Mouse (Mus musculus) lung, embryonic 16.5 days (tissue): Measurements from ENCODE around the gene Arhgap10. TPM values are rescaled to one million over a fixed set of nuclear protein-coding genes. Genes with fewer than 3 reads are reported as not detected.

Source experiments
- ATAC-seq: fragments of 200-750 bp; cut with Nextera tagmentation; 2 replicates; pipeline ENCODE4 v1.8.0; 2017; ENCODE audit warnings: low read depth, mild to moderate bottlenecking, moderate library complexity
- H3K27ac ChIP-seq: fragments of 300-500 bp; sonication (generic); 2 replicates; pipeline ENCODE4 v1.5.1; 2014; ENCODE audit warnings: mild to moderate bottlenecking, control low read depth, low read length
- H3K27me3 ChIP-seq: fragments of 300-500 bp; sonication (generic); 2 replicates; pipeline ENCODE4 v1.6.1; 2014; ENCODE audit warnings: low read depth, low read length, mixed read lengths; ENCODE audit not compliant: control insufficient read depth, insufficient read depth
- H3K36me3 ChIP-seq: fragments of 300-500 bp; sonication (generic); 2 replicates; pipeline ENCODE4 v1.6.1; 2014; ENCODE audit warnings: low read length; ENCODE audit not compliant: control insufficient read depth, insufficient read depth
- H3K4me1 ChIP-seq: fragments of 300-500 bp; sonication (generic); replicated peaks from 2 replicates; pipeline ENCODE4 v1.6.1; 2014; ENCODE audit warnings: low read length, mixed read lengths; ENCODE audit not compliant: control insufficient read depth, insufficient read depth
- H3K4me2 ChIP-seq: fragments of 300-500 bp; sonication (generic); 2 replicates; pipeline ENCODE4 v1.6.1; 2014; ENCODE audit warnings: low read depth, low read length, control low read depth
- H3K4me3 ChIP-seq: fragments of 300-500 bp; sonication (generic); 2 replicates; pipeline ENCODE4 v1.5.1; 2014; ENCODE audit warnings: mild to moderate bottlenecking, low read length, control low read depth
- H3K9ac ChIP-seq: fragments of 300-500 bp; sonication (generic); 2 replicates; pipeline ENCODE4 v1.6.1; 2014; ENCODE audit warnings: low read length, control low read depth
- H3K9me3 ChIP-seq: fragments of 300-500 bp; sonication (generic); 2 replicates; pipeline ENCODE4 v1.6.1; 2016; ENCODE audit warnings: low read length; ENCODE audit not compliant: control insufficient read depth
- WGBS: fragments of 180-500 bp; shearing (Covaris S2); extraction: QIAGEN DNeasy Blood & Tissue Kit; methylation state at CpG from one replicate; pipeline ENCODE4 v1.1.7; 2014; 5-methylcytosine and 5-hydroxymethylcytosine counted together
- polyA plus RNA-seq: library from polyadenylated mRNA; unstranded; fragments of >200 nt; fragmentation: Nextera tagmentation; extraction: Ambion mirVana; gene quantifications from 2 replicates; pipeline ENCODE4 v1.2.1, GENCODE M21; 2015

The Arhgap10 gene
- polyA plus RNA-seq, 1 experiment from 2014 or later: 23.1 TPM

GRCm38 (mm10) chr8:77275571-77275970, 242.2 kb downstream of the Arhgap10 start:
- no peak for ATAC-seq
- Histone ChIP-seq H3K27me3 (no peaks in the 10 kb centered on the region), H3K36me3 (no peaks in the 10 kb centered on the region; the same call in 1 of the 2 replicates), H3K4me3 (no peak overlapping the region), H3K9me3 (no peaks in the 10 kb centered on the region), H3K4me2 (no peak overlapping the region), H3K27ac (no peak overlapping the region), H3K9ac (no peak overlapping the region), H3K4me1 (0 out of 2 replicates have a peak, but pooled peaks cover 2% of the 10 kb centered on the region)
- 71% methylated on average over 5 of the region's 5 CpGs for WGBS

- peaks cover 4% of the 10 kb centered on the region; the same call in 1 of the 2 replicates for H3K36me3 ChIP-seq
- no peak overlapping the region for H3K4me3 ChIP-seq
- H3K9me3 ChIP-seq: peaks cover 4% of the 10 kb centered on the region; the same call in 1 of the 2 replicates
- no peak overlapping the region for H3K4me2 ChIP-seq
- no peak overlapping the region for H3K9ac ChIP-seq
- H3K27ac ChIP-seq: 0 out of 2 replicates have a peak overlapping the region, but pooled peaks have one; percentile 23
- no peaks in the 10 kb centered on the region for H3K27me3 ChIP-seq
- peak; percentile 36; the same call in 1 of the 2 replicates for ATAC-seq
- 53% methylated on average over 6 of the region's 6 CpGs for WGBS
- peaks cover 8% of the 10 kb centered on the region; the same call in 1 of the 2 replicates for H3K4me1 ChIP-seq
These were observed 245.6 kb downstream of the Arhgap10 start for GRCm38 (mm10) chr8:77272136-77272535.

- H3K27ac ChIP-seq: peak overlapping the region; percentile 64
- no peak overlapping the region for H3K4me3 ChIP-seq
- H3K27me3 ChIP-seq: no peaks in the 10 kb centered on the region
- WGBS: 25% methylated on average over 1 of the region's 1 CpGs
- no peak overlapping the region for H3K4me2 ChIP-seq
- peaks cover 5% of the 10 kb centered on the region; the same call in 1 of the 2 replicates for H3K4me1 ChIP-seq
- peak; percentile 42; the same call in 1 of the 2 replicates for ATAC-seq
- no peak overlapping the region for H3K9ac ChIP-seq
- peaks cover 4% of the 10 kb centered on the region; the same call in 1 of the 2 replicates for H3K9me3 ChIP-seq
- peaks cover 4% of the 10 kb centered on the region; the same call in 1 of the 2 replicates for H3K36me3 ChIP-seq
These were observed 249.8 kb downstream of the Arhgap10 start for GRCm38 (mm10) chr8:77267941-77268405.

- Histone ChIP-seq H3K9ac (no peak overlapping the region), H3K4me2 (no peak overlapping the region), H3K36me3 (peaks cover 10% of the 10 kb centered on the region; the same call in 1 of the 2 replicates), H3K4me1 (no peaks in the 10 kb centered on the region), H3K27me3 (no peaks in the 10 kb centered on the region), H3K27ac (no peak overlapping the region), H3K4me3 (no peak overlapping the region), H3K9me3 (no peaks in the 10 kb centered on the region)
- no peak for ATAC-seq
- WGBS: 77% methylated on average over 12 of the region's 12 CpGs
These were observed 255.3 kb downstream of the Arhgap10 start for GRCm38 (mm10) chr8:77262216-77263009.

- Histone ChIP-seq H3K9ac (no peak overlapping the region), H3K27ac (no peak overlapping the region), H3K36me3 (peaks cover 13% of the 10 kb centered on the region; the same call in 1 of the 2 replicates), H3K9me3 (no peaks in the 10 kb centered on the region), H3K4me3 (no peak overlapping the region), H3K27me3 (no peaks in the 10 kb centered on the region), H3K4me1 (no peaks in the 10 kb centered on the region), H3K4me2 (no peak overlapping the region)
- ATAC-seq: no peak
- 85% methylated on average over 6 of the region's 6 CpGs for WGBS
These were observed 256.5 kb downstream of the Arhgap10 start for GRCm38 (mm10) chr8:77261215-77261614.

- 91% methylated on average over 12 of the region's 12 CpGs for WGBS
- peaks cover 13% of the 10 kb centered on the region; the same call in 1 of the 2 replicates for H3K36me3 ChIP-seq
These were observed 260.7 kb downstream of the Arhgap10 start for GRCm38 (mm10) chr8:77257085-77257451.

GRCm38 (mm10) chr8:77256450-77257084, 261.2 kb downstream of the Arhgap10 start:
- 91% methylated on average over 5 of the region's 5 CpGs for WGBS
- H3K9me3 ChIP-seq: no peaks in the 10 kb centered on the region
- ATAC-seq: no peak
- H3K9ac ChIP-seq: no peak overlapping the region
- no peak overlapping the region for H3K4me2 ChIP-seq
- no peaks in the 10 kb centered on the region for H3K27me3 ChIP-seq
- no peak overlapping the region for H3K4me3 ChIP-seq
- no peak overlapping the region for H3K27ac ChIP-seq
- peaks cover 13% of the 10 kb centered on the region; the same call in 1 of the 2 replicates for H3K36me3 ChIP-seq
- H3K4me1 ChIP-seq: no peaks in the 10 kb centered on the region

More at GRCm38 (mm10) chr8:77257085-77257451, 260.7 kb downstream of the Arhgap10 start:
- no peaks in the 10 kb centered on the region for H3K27me3 ChIP-seq
- H3K9me3 ChIP-seq: no peaks in the 10 kb centered on the region
- no peak overlapping the region for H3K27ac ChIP-seq
- H3K4me1 ChIP-seq: no peaks in the 10 kb centered on the region
- no peak for ATAC-seq
- H3K9ac ChIP-seq: no peak overlapping the region
- no peak overlapping the region for H3K4me2 ChIP-seq
- no peak overlapping the region for H3K4me3 ChIP-seq

- H3K36me3 ChIP-seq: peaks cover 13% of the 10 kb centered on the region; the same call in 1 of the 2 replicates
- no peak for ATAC-seq
- no peaks in the 10 kb centered on the region for H3K4me1 ChIP-seq
- 80% methylated on average over 5 of the region's 5 CpGs for WGBS
- no peak overlapping the region for H3K9ac ChIP-seq
- H3K4me3 ChIP-seq: no peak overlapping the region
- no peaks in the 10 kb centered on the region for H3K9me3 ChIP-seq
- no peak overlapping the region for H3K4me2 ChIP-seq
- no peaks in the 10 kb centered on the region for H3K27me3 ChIP-seq
- no peak overlapping the region for H3K27ac ChIP-seq
These were observed 263.3 kb downstream of the Arhgap10 start for GRCm38 (mm10) chr8:77254466-77254865.

- ATAC-seq: peak; percentile 34; the same call in 1 of the 2 replicates
- WGBS: 86% methylated on average over 5 of the region's 5 CpGs
- H3K36me3 ChIP-seq: peaks cover 8% of the 10 kb centered on the region; the same call in 1 of the 2 replicates
These were observed 266.6 kb downstream of the Arhgap10 start for GRCm38 (mm10) chr8:77251134-77251533.

More at GRCm38 (mm10) chr8:77251134-77251533, 266.6 kb downstream of the Arhgap10 start:
- H3K27me3 ChIP-seq: no peaks in the 10 kb centered on the region
- H3K4me2 ChIP-seq: no peak overlapping the region
- no peaks in the 10 kb centered on the region for H3K9me3 ChIP-seq
- no peaks in the 10 kb centered on the region for H3K4me1 ChIP-seq
- no peak overlapping the region for H3K27ac ChIP-seq
- no peak overlapping the region for H3K4me3 ChIP-seq
- no peak overlapping the region for H3K9ac ChIP-seq
